Mouse (Mus musculus) frontal cortex, adult (tissue): Measurements from ENCODE around the gene Col4a5.

Source experiments
- ATAC-seq: cut with Nextera tagmentation; 2 replicates; pipeline ENCODE4 v1.9.2; 2017; ENCODE audit warnings: mild to moderate bottlenecking, moderate library complexity, mixed read lengths; ENCODE audit not compliant: low TSS enrichment

Col4a5 gene

GRCm38 (mm10) chrX:141475110-141475509, at the start of gene Col4a5:
Gene Col4a5, plus strand, starts transcription at chrX:141475385.
- ATAC-seq = peak; percentile 57; the same call in 1 of the 2 replicates

GRCm38 (mm10) chrX:141436780-141437179, 38.4 kb upstream of the Col4a5 start:
- no peak for ATAC-seq

GRCm38 (mm10) chrX:141439423-141439822, 35.8 kb upstream of the Col4a5 start:
- no peak for ATAC-seq

GRCm38 (mm10) chrX:141447936-141448335, 27.2 kb upstream of the Col4a5 start:
- ATAC-seq = no peak

- no peak for ATAC-seq
These were observed 1.5 kb upstream of the Col4a5 start, which contains the start of gene Col4a6 for GRCm38 (mm10) chrX:141473470-141474302. Gene Col4a6, minus strand, starts transcription at chrX:141474076.

GRCm38 (mm10) chrX:141475566-141476327, 562 bp downstream of the Col4a5 start:
- peak; percentile 70 for ATAC-seq

GRCm38 (mm10) chrX:141494545-141494944, 19.4 kb downstream of the Col4a5 start:
- ATAC-seq = no peak

GRCm38 (mm10) chrX:141503125-141503524, 27.9 kb downstream of the Col4a5 start:
- ATAC-seq = no peak

GRCm38 (mm10) chrX:141533447-141533846, 58.3 kb downstream of the Col4a5 start:
- no peak for ATAC-seq

- no peak for ATAC-seq
These were observed 72.3 kb downstream of the Col4a5 start for GRCm38 (mm10) chrX:141547471-141547870.

- ATAC-seq = peak; percentile 69; the same call in 1 of the 2 replicates
These were observed 115.1 kb downstream of the Col4a5 start for GRCm38 (mm10) chrX:141590242-141590641.

- ATAC-seq = no peak
These were observed 246.5 kb downstream of the Col4a5 start for GRCm38 (mm10) chrX:141721725-141722124.

GRCm38 (mm10) chrX:141723936-141724335, 248.8 kb downstream of the Col4a5 start:
- no peak for ATAC-seq

- ATAC-seq = peak; percentile 62
These were observed 249.3 kb downstream of the Col4a5 start for GRCm38 (mm10) chrX:141724391-141724891.

GRCm38 (mm10) chrX:141724937-141725918, 250.0 kb downstream of the Col4a5 start, which contains the start of gene Irs4:
Gene Irs4, minus strand, starts transcription at chrX:141725263.
- ATAC-seq = no peak

GRCm38 (mm10) chrX:141729570-141729969, 254.4 kb downstream of the Col4a5 start:
- no peak for ATAC-seq
